Mouse (Mus musculus) midbrain, embryonic 14.5 days (tissue): Measurements from ENCODE around the gene Nacc1. TPM values are rescaled to one million over a fixed set of nuclear protein-coding genes. Genes with fewer than 3 reads are reported as not detected.

Source experiments
- ATAC-seq: fragments of 200-750 bp; cut with Nextera tagmentation; 2 replicates; pipeline ENCODE4 v1.8.0; 2017; ENCODE audit warnings: moderate number of reproducible peaks, moderate library complexity; ENCODE audit not compliant: low FRiP score, low TSS enrichment
- DNase-seq: peaks from one replicate; pipeline ENCODE4 v3.0.0-alpha.2; 2015
- H3K27ac ChIP-seq: fragments of 300-500 bp; sonication (generic); replicated peaks from 2 replicates; pipeline ENCODE4 v1.5.1; 2014; ENCODE audit warnings: mild to moderate bottlenecking, low read depth, low read length, moderate library complexity
- H3K27me3 ChIP-seq: fragments of 300-500 bp; sonication (generic); 2 replicates; pipeline ENCODE4 v1.6.1; 2014; ENCODE audit warnings: low read length, control low read depth, mixed read lengths; ENCODE audit not compliant: control insufficient read depth, insufficient read depth
- H3K36me3 ChIP-seq: fragments of 300-500 bp; sonication (generic); 2 replicates; pipeline ENCODE4 v1.6.1; 2014; ENCODE audit warnings: low read length, control low read depth; ENCODE audit not compliant: control insufficient read depth, insufficient read depth
- H3K4me1 ChIP-seq: fragments of 300-500 bp; sonication (generic); 2 replicates; pipeline ENCODE4 v1.6.1; 2014; ENCODE audit warnings: mild to moderate bottlenecking, antibody characterized with exemption, low read length, control low read depth; ENCODE audit not compliant: control insufficient read depth, insufficient read depth
- H3K4me2 ChIP-seq: fragments of 300-500 bp; sonication (generic); 2 replicates; pipeline ENCODE4 v1.6.1; 2014; ENCODE audit warnings: mild to moderate bottlenecking, low read length, moderate library complexity
- H3K4me3 ChIP-seq: fragments of 300-500 bp; sonication (generic); replicated peaks from 2 replicates; pipeline ENCODE4 v1.5.1; 2014; ENCODE audit warnings: low read depth, low read length
- H3K9ac ChIP-seq: fragments of 300-500 bp; sonication (generic); replicated peaks from 2 replicates; pipeline ENCODE4 v1.6.1; 2014; ENCODE audit warnings: mild to moderate bottlenecking, low read length, moderate library complexity
- H3K9me3 ChIP-seq: fragments of 300-500 bp; sonication (generic); 2 replicates; pipeline ENCODE4 v1.6.1; 2016; ENCODE audit warnings: low read length, control low read depth, mixed read lengths; ENCODE audit not compliant: control insufficient read depth
- WGBS: fragments of 180-500 bp; shearing (Covaris S2); extraction: QIAGEN DNeasy Blood & Tissue Kit; methylation state at CpG from one replicate; pipeline ENCODE4 v1.1.7; 2014; 5-methylcytosine and 5-hydroxymethylcytosine counted together
- polyA plus RNA-seq: library from polyadenylated mRNA; unstranded; fragments of >200 nt; fragmentation: Nextera tagmentation; extraction: Ambion mirVana; gene quantifications from 2 replicates; pipeline ENCODE4 v1.2.1, GENCODE M21; 2014

Nacc1 gene
- polyA plus RNA-seq, 1 experiment from 2014 or later, result 20.2 TPM

DNA sequence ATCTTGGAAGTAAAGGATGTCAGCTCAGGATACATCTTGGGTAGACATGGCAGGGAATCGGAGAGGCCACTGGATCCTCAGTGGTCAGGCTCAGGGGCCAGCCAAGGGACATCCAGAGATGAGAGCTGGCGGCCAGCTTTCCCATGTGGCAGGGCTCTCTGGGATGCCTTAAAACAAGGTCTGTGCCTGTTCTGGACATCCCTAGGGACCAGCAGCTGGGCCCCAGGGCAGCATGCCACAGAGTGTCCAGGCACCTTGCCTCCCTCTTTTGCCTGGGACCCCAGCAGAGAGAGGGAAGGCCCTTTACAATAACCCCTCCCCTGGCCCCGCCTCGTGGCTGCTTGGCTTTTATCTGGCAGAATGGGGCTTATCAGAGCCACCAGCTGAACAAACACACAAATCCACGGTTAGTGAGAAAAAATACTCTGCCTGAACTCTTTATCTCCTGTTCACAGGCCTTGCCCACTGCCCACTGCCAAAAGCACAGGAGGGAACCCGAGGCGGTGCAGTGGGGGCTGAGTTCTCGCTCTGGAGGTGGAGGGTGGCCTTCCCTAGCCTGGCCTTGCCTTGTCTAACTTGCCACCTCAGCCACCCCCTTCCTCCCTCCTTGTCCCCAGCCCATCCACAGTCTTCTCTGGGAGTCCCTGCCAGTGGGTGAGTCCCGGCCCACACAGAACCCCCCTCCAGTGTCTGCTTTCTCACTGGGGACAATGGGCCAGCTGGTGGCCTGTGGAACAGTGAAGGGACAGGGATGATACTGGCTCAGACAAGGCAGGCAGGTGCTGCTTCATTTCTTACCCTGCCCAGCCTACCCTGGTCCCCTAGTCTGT is 43.1 kb upstream of the Nacc1 start:
- DNase-seq (peak; percentile 68), ATAC-seq (peak; percentile 46)
- Histone ChIP-seq H3K27ac (peak overlapping the region; percentile 78), H3K4me3 (no peak overlapping the region), H3K27me3 (no peaks in the 10 kb centered on the region), H3K9ac (no peak overlapping the region), H3K9me3 (no peaks in the 10 kb centered on the region), H3K4me1 (peaks cover 37% of the 10 kb centered on the region), H3K36me3 (no peaks in the 10 kb centered on the region), H3K4me2 (no peak overlapping the region)
- WGBS, result 22% methylated on average over 9 of the region's 9 CpGs

DNA sequence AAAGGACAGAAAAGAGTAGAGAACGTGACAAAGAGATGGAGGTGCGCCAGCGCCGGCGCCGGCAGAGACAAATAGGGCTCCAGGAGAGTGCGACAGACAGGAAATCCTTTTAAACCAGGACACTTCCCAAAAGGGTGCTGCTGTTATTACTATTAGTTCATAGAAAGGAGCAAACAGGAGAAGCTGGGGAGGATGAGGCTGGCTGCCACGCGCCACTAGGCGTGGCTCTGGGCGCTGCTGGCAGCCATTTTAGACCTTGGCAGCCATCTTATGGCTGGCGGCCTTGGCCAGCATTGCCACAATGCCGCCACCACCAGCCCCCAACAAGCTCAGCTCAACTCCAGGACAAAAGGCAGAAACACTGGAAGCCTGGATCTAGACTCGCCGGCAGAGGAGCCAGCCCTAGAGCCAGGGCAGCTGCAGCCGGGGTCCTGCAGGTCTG is 42.3 kb upstream of the Nacc1 start:
- Histone ChIP-seq H3K9me3 (no peaks in the 10 kb centered on the region), H3K4me1 (peaks cover 45% of the 10 kb centered on the region), H3K4me2 (no peak overlapping the region), H3K36me3 (no peaks in the 10 kb centered on the region), H3K4me3 (no peak overlapping the region), H3K9ac (no peak overlapping the region), H3K27me3 (no peaks in the 10 kb centered on the region), H3K27ac (peak overlapping the region; percentile 78)
- DNase-seq, result no peak
- no peak for ATAC-seq
- WGBS, result 90% methylated on average over 16 of the region's 16 CpGs

GRCm38 (mm10) chr8:84728474-84728873 is 40.8 kb upstream of the Nacc1 start:
- Histone ChIP-seq H3K4me1 (peaks cover 58% of the 10 kb centered on the region), H3K4me2 (no peak overlapping the region), H3K27me3 (no peaks in the 10 kb centered on the region), H3K27ac (peak overlapping the region; percentile 78), H3K9me3 (no peaks in the 10 kb centered on the region), H3K4me3 (no peak overlapping the region), H3K9ac (no peak overlapping the region), H3K36me3 (no peaks in the 10 kb centered on the region)
- DNase-seq, result peak; percentile 69
- peak; percentile 74 for ATAC-seq
- WGBS, result 49% methylated on average over 3 of the region's 3 CpGs

DNA sequence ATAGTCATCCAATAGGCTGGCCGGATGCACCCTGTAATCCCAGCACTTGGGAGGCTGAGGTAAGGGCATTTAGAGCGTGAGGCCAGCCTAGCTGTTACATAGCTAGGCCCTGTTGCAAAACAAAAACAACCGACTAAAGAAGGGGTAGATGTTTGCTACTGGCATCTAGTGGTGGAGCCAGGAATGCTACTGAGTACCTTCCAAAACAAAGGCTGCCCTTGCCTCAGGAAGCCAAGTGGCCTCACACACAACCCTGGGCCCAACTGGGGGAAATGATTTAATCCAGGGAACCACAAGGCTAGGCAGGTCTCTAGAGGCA is 38.2 kb upstream of the Nacc1 start:
- ATAC-seq (no peak), DNase-seq (no peak)
- WGBS, result 22% methylated on average over 3 of the region's 3 CpGs
- H3K9ac ChIP-seq, result no peak overlapping the region
- H3K4me3 ChIP-seq, result no peak overlapping the region
- H3K4me2 ChIP-seq, result no peak overlapping the region
- H3K9me3 ChIP-seq, result no peaks in the 10 kb centered on the region
- H3K27ac ChIP-seq, result peak overlapping the region; percentile 57
- no peaks in the 10 kb centered on the region for H3K36me3 ChIP-seq
- no peaks in the 10 kb centered on the region for H3K27me3 ChIP-seq
- peaks cover 46% of the 10 kb centered on the region for H3K4me1 ChIP-seq

DNA sequence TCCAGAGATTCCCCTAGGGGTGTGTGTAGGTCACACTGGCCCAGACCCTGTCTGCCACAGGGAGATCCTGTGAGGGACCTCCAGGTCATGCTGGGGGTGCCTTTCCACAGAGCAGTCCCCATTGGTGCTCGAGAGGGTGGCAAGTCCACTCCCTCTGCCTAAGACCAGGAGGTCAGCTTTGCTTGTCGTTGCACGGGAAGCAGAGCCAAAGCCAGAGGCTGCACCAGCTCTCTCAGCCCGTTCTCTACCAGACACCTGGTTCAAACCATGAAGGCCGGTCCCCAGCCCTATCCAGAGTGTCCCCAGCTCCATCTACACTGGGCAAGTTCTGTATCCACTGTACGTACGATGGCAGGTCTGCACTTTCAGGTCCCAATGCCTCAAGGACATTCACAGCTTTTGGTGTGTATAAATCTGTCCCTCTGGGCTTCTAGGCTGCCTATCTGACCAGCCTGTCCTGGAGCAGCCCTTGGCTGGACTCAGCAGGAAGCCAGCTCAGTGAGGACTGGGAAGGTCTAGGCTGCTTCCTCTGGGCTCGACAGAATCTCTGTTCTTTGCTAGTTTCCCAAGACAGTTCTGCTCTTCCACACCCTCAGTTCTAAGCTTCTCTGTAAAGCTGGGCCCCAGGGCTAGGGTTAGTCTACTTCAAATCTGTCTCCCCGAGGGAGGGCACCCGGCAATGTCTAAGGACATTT is 37.7 kb upstream of the Nacc1 start:
- Histone ChIP-seq H3K27ac (peak overlapping the region; percentile 57), H3K9ac (no peak overlapping the region), H3K4me1 (peaks cover 41% of the 10 kb centered on the region), H3K4me2 (no peak overlapping the region), H3K27me3 (no peaks in the 10 kb centered on the region), H3K9me3 (no peaks in the 10 kb centered on the region), H3K4me3 (no peak overlapping the region), H3K36me3 (no peaks in the 10 kb centered on the region)
- no peak for ATAC-seq
- no peak for DNase-seq
- 55% methylated on average over 10 of the region's 10 CpGs for WGBS

DNA sequence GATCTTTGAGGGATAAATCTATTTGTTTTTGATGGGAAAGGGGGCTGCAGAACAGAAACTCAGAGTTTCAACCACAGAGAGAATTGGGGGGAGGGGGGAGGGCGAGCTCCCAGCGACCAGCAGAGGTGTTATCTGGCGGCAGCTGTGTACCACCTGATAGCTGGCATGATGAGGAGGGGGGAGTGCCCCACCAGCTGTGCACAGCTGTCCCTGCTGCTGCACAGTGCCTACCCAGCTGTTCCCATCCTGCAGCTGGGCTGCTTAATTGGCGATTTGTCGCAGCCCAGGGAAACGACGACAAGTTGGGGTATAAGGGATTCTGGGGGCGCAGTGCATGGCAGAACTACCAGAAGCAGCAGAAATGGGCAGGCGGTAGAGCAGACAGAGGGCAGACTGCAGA is 37.0 kb upstream of the Nacc1 start:
- Histone ChIP-seq H3K9ac (no peak overlapping the region), H3K36me3 (no peaks in the 10 kb centered on the region), H3K9me3 (no peaks in the 10 kb centered on the region), H3K4me3 (no peak overlapping the region), H3K27me3 (no peaks in the 10 kb centered on the region), H3K27ac (no peak overlapping the region), H3K4me1 (peaks cover 36% of the 10 kb centered on the region), H3K4me2 (no peak overlapping the region)
- 52% methylated on average over 9 of the region's 9 CpGs for WGBS
- no peak for ATAC-seq
- DNase-seq, result no peak

GRCm38 (mm10) chr8:84723571-84723900 is 35.9 kb upstream of the Nacc1 start:
- WGBS, result 29% methylated on average over 7 of the region's 7 CpGs
- peak overlapping the region; percentile 81 for H3K27ac ChIP-seq
- no peak overlapping the region for H3K4me3 ChIP-seq
- no peaks in the 10 kb centered on the region for H3K27me3 ChIP-seq
- ATAC-seq (no peak), DNase-seq (no peak)
- peaks cover 33% of the 10 kb centered on the region for H3K4me1 ChIP-seq
- H3K9me3 ChIP-seq, result no peaks in the 10 kb centered on the region
- no peaks in the 10 kb centered on the region for H3K36me3 ChIP-seq
- H3K4me2 ChIP-seq, result no peak overlapping the region; the same call in 1 of the 2 replicates
- peak overlapping the region; percentile 23; the same call in 1 of the 2 replicates for H3K9ac ChIP-seq

GRCm38 (mm10) chr8:84722850-84723570 is 35.3 kb upstream of the Nacc1 start, which contains the start of gene G430095P16Rik:
Gene G430095P16Rik, plus strand, starts transcription at chr8:84723007.
- DNase-seq (peak; percentile 70), ATAC-seq (peak; percentile 67)
- peak within 1 kb of the TSS; percentile 81 for H3K27ac ChIP-seq
- no peak within 1 kb of the TSS for H3K4me3 ChIP-seq
- H3K9ac ChIP-seq, result peak within 1 kb of the TSS; percentile 23; the same call in 1 of the 2 replicates
- no peaks in the 10 kb centered on the region for H3K27me3 ChIP-seq
- H3K36me3 ChIP-seq, result no peaks in the 10 kb centered on the region
- peaks cover 30% of the 10 kb centered on the region for H3K4me1 ChIP-seq
- H3K4me2 ChIP-seq, result peak within 1 kb of the TSS; percentile 3; the same call in 1 of the 2 replicates
- 14% methylated on average over 10 of the region's 10 CpGs for WGBS
- no peaks in the 10 kb centered on the region for H3K9me3 ChIP-seq
